Mouse (Mus musculus) fat pad, adult 2 months (tissue): ENCODE results near the gene Fn3k.

Source experiments
- DNase-seq: peaks from one replicate; pipeline ENCODE4 v3.0.0-alpha.2; 2011; ENCODE audit warnings: low read depth, low spot score; ENCODE audit errors: extremely low read depth

Gene Fn3k

DNA sequence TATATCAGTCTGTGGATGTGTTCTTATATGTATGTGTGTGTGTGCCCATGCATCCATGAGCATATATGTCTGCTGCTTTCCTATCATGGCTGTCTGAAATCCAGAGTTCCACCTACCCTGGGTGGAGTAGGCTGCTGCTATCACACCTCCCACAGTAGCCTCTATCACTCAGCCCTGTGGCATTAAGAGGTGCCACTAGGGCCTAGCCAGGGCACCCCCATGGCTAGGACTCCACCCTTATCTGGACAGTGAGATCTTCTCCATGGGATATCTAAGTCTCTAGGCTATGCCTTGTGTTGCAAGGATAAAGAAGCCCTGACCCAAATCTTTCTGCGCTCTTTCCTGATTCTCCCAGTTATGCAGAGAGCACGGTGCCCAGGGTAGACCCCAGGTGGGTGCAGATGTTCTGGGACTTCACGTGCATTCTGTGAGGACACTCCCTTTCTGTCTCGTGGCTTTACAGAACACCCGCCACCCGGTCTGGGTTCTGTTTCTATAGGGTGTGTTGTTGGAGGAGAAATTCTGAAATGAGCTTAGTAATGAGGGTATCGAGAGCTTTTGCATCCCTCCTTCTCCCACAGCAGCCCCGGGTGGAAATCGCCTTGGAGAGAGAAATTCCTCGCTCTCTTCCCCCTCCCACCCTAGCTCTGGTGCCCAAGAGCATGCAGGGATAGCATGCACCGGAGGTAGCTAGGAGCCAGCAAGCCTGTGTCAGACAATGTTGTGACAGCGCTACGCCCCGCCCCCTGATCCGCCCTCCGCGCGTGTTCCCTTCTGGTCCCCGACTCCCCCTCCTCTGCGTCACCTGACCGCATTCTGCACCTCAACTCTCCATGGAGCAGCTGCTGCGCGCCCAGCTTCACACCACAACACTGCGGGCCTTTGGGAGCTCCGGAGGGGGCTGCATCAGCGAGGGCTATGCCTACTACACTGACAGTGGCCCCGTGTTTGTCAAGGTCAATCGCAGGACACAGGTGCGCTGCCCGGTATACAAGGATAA, at the start of gene Fn3k:
Gene Fn3k, plus strand, starts transcription at position 758 of the 1,000 bp plus-strand sequence.
- no peak for DNase-seq

DNA sequence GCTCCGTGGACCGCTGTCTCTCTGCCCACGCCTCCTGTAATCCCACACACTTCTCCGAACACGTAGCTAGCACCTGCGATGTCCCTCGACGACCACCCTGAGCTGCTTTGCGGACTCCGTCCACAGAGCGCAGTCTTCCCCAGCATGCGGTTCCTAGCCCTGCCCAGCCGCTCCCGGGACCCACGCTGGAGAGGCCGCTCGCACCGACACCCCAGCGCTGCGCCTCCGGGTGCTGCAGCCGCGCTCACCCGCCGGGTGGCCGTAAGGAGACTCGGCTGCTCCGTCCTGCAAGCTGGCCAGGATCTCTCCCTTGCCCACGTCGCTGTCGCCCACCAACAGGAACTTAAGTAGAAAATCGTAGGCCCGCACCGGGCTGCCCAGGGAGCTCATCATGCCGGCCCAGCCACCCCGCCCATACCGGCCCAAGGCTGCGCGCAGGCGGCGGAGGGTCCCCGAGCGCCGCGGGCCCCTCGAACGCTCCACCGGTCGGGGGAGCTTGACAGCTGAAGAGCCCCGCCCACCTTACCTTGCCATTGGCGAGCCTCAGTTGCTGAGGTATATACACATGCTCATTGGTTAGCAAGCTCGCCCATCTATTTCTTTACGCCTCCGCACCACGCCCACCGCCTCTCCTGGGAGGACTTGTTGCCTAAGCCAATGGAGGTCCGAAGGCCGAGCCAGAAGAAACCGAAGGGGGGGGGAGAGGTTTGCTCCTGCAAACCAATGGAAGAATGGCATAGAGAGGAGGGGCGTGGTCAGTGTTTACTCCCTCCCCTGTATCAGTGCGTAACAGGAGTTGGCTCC, 46.8 kb upstream of the Fn3k start, which contains the start of gene Rab40b:
Gene Rab40b, minus strand, starts transcription at position 502 of the 804 bp plus-strand sequence.
- DNase-seq, result peak; percentile 97

DNA sequence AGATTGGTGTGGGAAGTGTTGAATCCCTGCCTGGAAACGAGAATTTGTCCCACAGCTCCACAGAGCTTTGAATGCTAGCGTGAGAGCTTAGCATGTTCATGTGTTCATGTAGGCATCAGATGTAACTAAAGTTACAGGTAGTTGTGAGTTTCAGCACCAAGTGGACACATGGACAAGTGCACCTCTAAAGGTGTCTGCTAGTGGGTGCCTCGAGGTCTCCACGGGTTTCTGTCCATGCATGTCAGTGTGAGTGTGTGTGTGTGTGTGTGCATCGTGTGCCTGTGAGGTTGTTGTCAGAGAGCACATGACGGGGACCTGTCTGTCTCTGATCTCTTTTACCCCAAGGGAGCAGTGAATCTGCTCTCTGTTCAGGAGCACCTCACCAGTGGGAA, 46.2 kb upstream of the Fn3k start:
- DNase-seq, result no peak

DNA sequence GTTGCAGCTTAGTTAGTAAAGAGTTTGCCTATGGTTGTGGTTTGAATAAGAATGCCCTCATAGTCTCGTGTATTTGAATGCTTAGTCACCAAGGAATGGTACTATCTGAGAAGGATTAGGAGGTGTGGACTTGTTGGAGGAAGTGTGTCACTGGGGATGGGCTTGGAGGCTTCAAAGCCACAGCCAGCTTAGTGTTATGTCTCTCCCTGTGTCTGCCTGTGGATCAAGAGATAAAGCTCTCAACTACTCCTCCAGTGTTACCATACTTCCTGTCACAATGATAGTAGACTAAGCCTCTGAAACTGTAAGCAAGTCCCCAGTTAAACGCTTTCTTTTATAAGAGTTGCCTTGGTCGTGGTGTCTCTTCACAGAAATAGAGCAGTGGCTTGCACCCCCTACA, 43.9 kb upstream of the Fn3k start:
- no peak for DNase-seq

DNA sequence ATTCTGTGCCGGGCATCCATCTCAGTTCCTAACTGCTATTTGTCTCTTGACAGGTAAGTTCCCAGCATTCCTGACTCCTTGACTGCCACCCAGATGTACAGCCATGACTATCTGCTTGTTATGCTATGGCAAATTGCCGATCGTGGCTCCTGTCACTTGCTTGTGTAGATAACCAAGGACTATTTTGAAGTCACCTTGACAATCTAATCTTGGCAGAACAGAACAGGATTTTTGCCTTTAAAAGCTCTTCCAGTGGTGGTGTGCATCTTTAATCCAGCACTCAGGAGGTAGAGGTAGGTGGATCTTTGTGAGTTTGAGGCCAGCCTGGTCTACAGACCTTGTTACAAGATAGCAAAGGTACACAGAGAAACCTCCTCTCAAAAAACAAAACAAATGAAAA, 42.3 kb upstream of the Fn3k start:
- no peak for DNase-seq

DNA sequence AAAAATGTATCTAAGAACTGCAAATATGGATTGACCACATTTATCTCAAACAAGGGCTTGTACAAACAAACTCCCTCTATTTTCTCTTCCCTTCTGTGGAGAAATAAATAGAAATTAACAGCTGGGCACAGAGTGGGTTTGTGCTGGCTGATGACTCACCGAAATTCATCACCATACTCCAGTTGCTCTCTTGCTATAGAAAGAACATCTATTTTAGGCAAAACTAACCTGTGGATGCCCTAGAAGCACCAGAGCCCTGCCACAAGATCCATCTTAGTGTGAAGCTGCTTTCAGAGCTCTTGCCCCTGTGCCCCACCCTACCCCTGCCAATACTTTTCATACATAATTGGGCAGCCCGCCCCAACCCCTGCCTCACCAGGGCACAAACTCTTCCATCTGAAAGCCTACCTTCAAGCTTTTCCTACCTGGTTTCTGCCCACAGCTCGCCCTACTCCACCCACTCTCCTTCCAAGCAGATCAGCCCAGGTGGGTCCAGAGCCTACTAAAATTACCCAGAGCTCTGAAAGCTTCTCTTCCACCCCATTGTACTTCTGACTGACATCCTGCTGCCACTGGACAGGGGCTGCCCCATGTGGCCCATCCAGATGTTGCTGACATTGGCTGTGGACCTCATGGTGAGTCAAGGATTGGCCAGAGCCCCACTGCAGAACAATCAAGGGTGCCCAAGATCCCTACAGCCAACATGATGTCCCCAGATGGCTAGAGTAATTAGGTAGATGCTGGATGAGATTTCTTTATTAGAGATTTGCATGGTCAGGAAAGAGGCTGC, 27.2 kb upstream of the Fn3k start:
- no peak for DNase-seq

DNA sequence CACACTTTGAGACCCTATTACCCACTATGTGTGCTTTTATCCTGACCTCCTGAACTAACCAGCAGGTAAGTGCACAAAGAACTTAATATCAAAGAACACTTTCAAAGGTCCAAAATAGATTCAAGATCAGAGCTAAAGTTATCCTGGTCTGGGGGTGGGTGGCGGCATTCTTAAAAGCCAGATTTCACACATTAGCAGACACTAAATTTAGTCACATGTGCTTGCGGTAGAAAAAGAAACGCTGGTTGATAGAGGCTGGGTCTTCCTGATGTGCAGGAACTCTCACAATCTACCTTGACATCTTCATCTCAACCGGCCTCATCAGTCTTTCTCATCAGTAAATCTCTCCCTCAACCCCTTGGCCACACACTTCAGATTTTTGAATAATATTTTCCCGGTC, 20.0 kb upstream of the Fn3k start:
- DNase-seq, result no peak

DNA sequence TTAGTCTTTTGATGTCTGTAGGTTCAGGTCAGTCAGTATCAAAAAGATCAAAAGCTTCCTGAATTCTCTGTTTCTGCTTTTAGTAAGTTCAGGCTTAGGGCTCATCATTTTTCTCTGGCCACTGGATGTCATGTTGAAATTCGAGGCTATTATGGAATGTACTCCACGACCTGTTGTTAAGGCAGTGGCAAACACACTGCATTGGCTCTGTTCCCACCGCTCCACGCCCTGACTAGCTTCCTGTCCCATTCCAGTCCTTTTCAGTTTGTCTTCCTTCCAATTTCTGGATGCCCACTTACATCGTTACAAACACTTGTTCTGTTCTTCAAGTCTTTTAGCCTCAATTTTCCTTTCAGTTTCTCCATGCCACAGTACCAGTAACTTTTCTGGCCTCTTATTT, 19.4 kb upstream of the Fn3k start:
- DNase-seq, result no peak

DNA sequence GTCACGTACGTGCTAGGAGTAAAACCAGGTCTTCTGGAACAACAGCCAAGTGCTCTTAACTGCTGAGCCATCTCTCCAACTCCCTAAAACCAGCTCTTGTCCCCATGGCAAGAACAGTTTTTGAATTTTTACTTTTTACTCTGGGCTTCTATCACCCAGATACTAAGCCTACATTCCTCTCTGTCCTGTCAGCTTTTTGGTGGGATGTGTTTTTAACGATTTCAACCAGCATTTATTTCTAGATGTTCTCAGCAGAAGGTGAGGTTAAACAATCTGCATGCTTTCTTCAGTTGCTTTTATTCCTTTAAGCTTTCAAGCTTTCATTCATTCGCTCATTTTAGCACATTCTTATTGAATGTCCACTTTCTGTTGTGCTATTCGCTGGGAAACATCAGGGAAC, 16.7 kb upstream of the Fn3k start:
- no peak for DNase-seq

DNA sequence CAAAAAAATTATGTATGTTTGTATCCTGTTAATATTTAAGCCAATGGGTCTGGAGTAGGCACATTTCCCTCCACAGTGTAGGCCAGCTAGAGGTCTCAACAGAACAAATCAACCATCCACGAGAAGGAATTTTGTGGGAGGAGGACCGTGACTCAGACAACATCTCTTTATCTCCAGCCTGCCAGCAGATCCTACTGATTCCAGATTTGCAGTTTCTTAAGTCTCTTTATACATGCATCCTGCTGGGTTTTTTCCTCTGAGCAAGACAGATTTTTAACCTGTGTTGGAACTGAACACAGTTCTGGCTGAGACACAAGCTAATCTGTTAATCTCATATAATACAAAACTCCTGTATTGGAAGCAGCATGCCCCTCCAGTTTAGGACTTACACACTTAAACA, 15.8 kb upstream of the Fn3k start:
- DNase-seq, result no peak

DNA sequence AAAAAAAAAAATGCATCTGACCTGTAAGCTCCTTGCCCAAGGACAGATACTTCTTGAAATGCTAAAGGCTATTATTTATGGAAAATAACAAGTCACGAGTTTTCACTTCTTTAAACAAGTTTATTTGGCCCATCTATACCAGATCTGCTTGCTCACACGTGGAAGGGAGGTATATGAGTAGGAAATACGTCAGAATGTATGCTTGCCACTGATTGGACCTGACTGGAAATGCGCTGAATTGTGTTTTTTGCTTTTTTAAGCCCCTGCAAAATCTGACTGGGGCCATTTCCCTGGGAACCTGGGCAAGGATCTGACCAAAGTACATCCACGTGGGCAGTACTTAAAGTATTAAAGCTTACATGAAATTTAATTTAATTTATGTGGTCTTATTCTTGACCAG, 14.3 kb upstream of the Fn3k start:
- DNase-seq, result no peak

DNA sequence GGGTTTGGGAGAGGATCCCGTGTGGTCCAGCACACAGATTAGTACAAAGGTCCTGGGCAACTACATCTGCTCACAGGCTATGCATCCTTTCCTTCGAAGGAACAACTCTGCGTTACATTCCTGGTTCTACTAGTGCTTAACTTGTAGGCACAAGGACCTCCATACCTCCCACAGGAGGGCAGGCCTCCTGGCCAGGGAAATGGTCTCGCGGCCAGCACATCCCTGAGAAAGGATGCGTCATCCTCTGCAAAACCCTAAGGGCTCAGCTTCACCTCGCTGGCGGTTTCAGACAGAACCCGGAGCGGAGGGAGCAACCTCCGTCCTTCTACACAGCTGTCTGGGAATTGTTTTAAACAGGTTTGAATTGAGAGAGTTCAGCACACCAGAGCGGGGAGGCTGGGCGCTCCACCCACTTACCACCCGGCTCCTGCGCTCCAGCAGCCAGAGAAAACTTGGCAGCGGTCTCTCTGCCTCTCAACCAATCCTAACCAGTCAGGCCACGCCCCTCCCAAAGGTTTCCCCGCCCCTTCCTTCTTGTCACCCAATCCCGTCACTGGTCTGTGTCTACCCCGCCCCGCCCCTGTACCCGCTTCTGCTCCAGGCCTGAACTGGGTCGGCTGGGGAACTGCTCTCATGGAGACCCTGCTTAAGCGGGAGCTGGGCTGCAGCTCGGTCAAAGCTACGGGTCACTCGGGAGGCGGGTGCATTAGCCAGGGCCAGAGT, 13.7 kb upstream of the Fn3k start, which contains the start of gene Fn3krp:
Gene Fn3krp, plus strand, starts transcription at position 572 of the 723 bp plus-strand sequence.
- DNase-seq, result peak; percentile 88

DNA sequence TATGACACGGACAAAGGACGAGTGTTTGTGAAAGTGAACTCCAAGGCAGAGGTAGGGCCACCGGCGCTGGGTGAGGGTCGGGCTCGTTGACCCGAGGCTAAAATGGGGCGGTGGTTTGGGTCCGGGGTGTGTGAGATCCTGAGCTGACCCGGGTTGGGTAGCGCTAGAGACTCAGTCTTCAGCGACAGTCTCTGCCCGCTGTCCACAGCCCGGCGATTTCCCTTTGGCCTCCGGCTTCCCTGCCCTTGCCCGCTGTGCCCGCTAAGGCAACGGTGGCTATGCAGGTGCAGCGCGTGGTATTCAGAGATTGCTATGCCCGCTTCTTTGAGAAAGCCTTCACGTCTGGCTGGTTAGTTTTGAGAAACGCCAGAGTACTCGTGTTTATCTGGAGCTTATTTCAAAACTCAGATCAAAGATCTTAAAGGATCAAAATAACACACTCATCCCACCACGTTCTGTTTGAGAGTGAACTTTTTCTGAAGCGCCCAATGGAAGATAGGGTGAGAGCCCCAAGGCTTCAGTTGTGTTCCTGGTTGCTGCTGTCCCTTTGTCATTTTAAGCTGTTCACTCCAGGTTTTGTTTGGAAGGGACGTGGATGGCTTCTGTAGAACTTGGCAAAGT, 13.1 kb upstream of the Fn3k start:
- no peak for DNase-seq

DNA sequence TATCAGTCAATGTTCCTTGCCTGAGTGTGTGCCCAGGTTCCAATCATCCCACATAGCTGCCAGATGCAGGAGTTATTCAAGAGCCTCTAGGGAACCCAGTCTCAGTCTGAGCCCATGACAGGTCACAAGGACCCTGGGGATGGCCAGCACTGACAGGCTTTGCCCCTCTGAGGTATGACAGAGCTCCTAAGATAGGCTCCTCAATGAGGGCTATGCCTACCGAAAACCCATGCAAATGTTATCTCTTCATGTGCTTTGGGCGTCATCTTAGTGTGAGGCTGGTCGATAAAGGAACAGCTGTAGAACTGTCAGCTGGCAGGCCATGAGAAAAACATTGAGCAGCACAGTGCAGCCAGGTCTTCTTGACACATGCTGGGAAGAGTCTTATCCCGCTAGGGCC, 1.3 kb upstream of the Fn3k start:
- no peak for DNase-seq

DNA sequence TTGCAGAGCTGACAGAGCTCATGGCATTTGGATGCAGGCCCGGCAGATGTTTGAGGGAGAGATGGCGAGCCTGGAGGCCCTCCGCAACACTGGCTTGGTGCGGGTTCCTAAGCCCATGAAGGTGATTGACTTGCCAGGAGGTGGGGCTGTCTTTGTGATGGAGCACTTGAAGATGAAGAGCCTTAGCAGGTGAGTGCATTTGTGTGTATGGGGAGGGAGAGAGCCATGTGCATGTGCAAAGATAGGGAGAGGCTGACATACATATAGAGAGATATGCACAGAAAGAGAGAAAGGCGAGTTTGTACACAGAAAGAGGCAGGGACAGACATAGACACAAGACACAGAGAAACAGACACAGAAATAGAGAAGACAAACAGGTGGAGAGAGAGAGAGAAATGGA, 2.5 kb downstream of the Fn3k start:
- no peak for DNase-seq

DNA sequence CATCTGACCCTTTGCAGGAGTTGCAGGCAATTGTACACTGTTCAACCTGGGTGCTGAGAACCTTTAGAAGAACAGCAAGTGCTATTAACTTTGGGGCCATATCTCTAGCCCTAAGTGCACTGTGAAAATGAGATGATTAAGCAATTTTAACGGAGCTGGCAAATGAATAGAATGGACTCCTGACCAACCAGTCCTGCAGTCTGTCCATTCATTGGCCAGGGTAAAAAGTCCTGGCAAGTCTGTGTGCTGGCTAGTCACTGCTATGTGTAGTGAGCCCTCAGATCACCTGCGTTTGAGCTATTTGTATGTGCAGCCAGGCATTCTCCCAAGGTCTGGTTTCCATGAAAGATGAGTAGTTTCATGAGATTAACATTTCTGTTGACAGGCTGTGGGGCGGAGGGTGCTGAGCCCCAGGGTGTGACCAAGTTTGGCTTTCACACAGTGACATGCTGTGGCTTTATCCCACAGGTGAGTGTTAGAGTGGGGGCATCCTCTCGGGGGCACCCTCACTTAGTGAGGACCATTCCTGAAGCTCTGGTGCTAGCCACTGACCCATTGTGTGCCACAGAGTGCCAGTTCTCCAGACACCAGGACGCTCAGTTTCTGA, 5.1 kb downstream of the Fn3k start:
- DNase-seq, result no peak

DNA sequence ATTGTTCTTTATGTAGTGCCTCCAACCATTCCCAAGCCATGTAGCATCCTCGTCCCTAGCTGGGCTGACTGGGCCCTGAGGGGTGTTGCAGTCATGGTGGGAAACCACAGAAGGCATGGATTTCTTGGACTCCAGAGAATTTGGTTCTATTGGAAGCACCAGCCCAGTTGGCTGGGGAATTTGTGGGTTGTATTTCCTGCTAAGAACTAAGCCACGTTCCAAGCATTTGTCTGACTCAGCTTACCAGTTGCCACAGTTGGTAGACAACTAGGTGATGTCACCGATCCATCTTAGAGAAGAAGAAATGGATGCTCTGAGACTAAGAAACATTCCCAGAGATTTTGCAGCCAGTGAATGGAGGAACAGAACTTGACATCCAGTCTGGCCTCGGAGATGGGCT, 6.9 kb downstream of the Fn3k start:
- no peak for DNase-seq

DNA sequence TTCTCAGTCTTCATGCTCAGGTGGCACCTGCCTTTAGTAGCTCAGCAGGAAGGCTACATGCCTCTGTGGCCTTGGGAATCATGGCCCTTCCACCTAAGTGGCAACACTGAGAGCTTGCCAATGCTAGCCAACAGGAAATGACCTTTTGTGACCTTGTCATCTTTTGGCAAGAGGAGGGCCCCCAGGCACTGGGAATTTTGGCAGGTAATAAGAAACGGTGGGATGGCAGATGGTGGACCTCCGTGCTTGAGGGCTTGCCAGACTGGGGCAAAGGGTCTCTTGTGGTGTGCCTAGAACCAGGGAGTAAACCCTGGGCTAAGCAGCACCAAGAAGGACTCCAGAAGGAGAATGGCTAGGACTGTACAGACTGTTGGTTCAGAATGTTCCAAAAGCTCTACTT, 7.4 kb downstream of the Fn3k start:
- DNase-seq, result no peak

DNA sequence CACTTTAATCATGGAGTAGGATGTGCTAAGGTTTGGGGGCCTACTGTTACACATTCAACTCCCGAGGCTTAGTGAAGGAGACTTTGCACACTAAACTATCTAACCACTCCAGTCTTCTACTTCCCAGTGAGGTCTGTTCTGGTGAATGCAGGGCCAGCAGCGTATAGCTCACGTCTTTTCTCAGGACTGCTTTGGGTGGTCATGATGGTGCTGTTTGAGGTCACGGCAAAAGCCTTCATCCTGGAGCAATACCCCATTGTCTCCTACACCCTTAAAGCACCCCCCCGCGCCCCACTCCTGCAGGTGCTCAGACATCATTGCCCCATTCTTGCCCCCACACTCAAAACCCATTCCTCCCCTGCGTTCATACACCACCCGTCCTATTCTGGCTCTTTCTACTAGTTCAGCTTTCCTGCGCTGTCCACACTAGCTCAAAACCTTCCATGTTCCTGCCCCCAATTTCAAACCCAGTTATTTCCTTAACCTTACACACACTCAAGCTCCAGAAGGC, 16.6 kb downstream of the Fn3k start:
- DNase-seq, result no peak
